Mouse (Mus musculus) gastrocnemius, postnatal 10 days (tissue): Measurements from ENCODE around the gene Klhl21. TPM values are rescaled to one million over a fixed set of nuclear protein-coding genes. Genes with fewer than 3 reads are reported as not detected.

ENCODE experiments used
- total RNA-seq, 2 experiments: library from RNA; stranded (reverse); gene quantifications; 2 replicates each; pipeline ENCODE4 v1.2.3; 2021

Gene Klhl21
- total RNA-seq, 2 experiments from 2014 or later = 28.9 to 29.3 TPM

Other genes with a start within 250 kb of the Klhl21 start
- 10 to 100 TPM; 71.6 to 82.8 TPM for gene Camta1, start 146.9 kb upstream of the Klhl21 start, total RNA-seq
- 10 to 100 TPM; 72.1 to 72.3 TPM for gene Dnajc11, start 75.1 kb upstream of the Klhl21 start, total RNA-seq
- gene Thap3, start 19.8 kb upstream of the Klhl21 start, total RNA-seq = 10 to 100 TPM; 34.1 to 34.4 TPM
- gene Phf13, start 12.5 kb upstream of the Klhl21 start, total RNA-seq = 1 to 10 TPM; 6.5 to 9.5 TPM
- 1 to 10 TPM; 3.2 to 4.7 TPM for gene Zbtb48, start 18.9 kb downstream of the Klhl21 start, total RNA-seq
- 1 to 10 TPM; 1.1 to 1.3 TPM for gene Tas1r1, start 29.8 kb downstream of the Klhl21 start, total RNA-seq
- 10 to 100 TPM in 1 of 2 experiments, 1 to 10 TPM in 1; 8.7 to 12.9 TPM for gene Nol9, start 30.5 kb downstream of the Klhl21 start, total RNA-seq
- gene Plekhg5, start 63.7 kb downstream of the Klhl21 start, total RNA-seq = 10 to 100 TPM; 14.7 to 22.0 TPM
- gene Tnfrsf25, start 107.1 kb downstream of the Klhl21 start, total RNA-seq = 1 to 10 TPM in 1 of 2 experiments, under 1 TPM in 1; 0.82 to 2.9 TPM
- 1 to 10 TPM; 1.1 to 1.2 TPM for gene Espn, start 143.6 kb downstream of the Klhl21 start, total RNA-seq
- gene Hes2, start 150.1 kb downstream of the Klhl21 start, total RNA-seq = not detected
- gene Acot7, start 169.3 kb downstream of the Klhl21 start, total RNA-seq = 10 to 100 TPM; 11.9 to 14.1 TPM